Mouse (Mus musculus): ENCODE data around the gene Dennd1a.

Gene Dennd1a

DNA sequence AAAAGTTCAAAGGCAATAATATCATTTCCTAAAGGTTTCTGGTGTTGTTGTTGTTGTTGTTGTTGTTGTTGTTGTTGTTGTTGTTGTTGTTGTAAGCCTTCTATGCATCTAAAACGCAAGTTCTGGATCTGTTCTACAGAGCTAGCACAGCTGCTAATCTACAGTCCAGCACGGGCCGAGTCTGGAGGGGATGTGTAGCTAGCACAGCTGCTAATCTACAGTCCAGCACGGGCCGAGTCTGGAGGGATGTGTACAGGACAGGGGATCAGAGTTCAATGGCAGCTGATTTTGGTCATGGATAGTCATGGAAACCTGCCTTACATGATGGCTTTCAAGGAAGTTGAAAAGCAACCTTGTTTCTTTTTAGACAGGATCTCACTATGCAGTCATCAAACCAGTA, 57.3 kb downstream of the Dennd1a start:
- DNase-seq (ENCODE audit: low spot score in 2 of 2) = no peak

DNA sequence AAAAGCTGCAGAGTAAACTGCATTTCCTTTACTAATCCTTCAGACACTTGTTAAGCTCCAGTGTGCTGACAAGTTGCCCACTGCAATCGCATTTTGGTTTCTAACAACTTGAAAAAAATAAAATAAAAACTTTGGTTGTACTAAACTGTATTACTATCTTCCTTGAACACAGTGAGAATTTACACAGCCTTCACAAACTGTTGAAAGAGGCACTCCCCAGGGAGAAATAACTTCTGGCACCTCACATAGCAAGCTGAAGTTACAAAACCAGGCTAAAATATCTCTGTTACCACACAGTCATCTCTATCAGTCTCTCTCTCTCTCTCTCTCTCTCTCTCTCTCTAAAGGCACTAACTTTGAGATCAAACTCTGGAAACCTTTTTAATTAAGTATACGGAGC, 63.4 kb downstream of the Dennd1a start:
- no peak for DNase-seq (ENCODE audit: low spot score in 2 of 2)

DNA sequence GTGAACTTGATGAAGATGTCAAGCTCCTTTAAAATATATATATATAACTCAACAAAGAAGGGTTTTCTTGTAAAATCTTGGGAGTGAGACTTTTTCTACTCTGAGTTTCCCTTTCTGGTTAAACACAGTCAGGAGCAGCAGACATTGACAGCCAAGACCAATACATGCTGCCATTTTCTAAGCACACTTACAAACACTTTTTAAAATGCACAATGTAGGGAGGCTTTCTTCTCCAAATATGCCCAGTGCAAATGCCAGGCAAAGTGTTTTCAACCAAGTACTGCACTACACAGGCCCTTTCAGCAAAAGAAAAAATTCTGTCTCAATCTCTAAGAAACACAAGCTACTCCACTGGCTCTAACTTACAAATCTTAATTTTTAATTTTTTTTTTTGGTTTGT, 65.7 kb downstream of the Dennd1a start:
- DNase-seq (ENCODE audit: low spot score in 2 of 2) = no peak

DNA sequence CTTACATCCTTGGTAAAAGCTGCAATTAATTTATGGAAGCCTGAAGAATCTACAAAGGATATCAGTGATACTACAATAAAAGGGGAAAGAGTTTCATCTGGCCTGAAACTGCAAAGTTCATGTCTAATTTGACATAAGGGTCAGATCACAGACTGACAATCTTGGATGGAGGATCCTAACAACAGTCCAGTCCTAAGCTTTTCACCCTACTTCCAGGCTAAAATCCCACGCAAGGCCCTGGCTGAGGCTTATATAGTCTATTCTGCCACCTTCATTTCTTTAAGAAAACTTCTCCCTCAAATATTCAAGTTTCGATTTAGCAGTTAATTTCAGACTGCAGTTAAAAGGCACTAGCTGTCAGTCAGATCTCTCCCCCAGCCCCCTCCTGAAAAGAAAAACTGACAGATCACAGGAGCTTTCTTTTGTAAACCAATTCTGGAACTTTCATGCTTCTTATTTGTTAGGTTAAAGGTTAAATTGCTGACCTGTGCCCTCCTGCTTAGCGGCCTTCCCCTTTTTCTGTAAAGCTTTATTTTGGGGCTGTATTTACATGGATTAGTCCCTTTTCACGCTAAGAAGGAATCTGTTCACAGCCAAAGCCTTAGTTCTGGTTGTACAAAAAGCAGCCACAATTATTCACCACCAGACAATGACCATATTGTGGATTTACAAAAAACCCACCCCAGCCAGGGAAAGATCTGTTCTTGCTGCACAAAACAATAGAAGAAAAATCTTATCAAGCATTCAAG, 66.3 kb downstream of the Dennd1a start:
- DNase-seq (ENCODE audit: low spot score in 2 of 2) = no peak

DNA sequence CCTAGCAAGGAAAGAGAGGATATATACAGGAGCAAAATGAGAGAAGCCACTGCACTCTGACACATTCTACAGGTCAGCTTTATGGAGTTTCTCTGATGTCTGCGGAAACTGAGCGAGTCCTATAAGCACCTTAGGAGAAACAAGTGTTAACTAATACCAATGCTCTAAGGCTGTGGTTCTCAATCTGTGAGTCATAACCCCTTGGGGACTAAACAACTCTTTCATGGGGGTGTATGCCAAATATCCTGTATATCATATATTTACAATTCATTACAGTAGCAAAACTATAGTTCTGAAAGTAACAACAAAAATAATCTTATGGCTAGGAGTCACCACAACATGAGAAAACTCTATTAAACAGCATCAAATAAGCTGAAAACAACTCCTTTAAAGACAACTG, 67.5 kb downstream of the Dennd1a start:
- no peak for DNase-seq (ENCODE audit: low spot score in 2 of 2)

DNA sequence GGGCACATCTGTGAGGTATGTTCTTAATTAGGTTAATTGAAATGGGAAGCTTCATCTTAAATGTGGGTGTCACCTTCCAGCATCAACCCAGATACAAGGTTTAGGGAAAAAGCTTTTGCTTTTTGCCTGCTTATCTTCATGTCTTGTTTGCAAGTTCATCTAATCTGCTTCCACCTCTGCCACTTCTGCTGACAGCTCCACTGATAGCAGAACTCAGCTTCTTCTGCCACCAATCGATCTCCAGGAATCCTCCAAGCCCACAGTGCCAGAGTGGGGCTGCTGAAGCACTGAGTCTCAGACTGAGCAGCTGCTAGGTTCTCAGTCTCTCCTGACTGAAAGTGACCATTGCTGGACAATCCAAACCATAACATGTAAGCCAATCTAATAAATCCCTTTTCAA, 74.1 kb downstream of the Dennd1a start:
- DNase-seq (ENCODE audit: low spot score in 2 of 2) = no peak

DNA sequence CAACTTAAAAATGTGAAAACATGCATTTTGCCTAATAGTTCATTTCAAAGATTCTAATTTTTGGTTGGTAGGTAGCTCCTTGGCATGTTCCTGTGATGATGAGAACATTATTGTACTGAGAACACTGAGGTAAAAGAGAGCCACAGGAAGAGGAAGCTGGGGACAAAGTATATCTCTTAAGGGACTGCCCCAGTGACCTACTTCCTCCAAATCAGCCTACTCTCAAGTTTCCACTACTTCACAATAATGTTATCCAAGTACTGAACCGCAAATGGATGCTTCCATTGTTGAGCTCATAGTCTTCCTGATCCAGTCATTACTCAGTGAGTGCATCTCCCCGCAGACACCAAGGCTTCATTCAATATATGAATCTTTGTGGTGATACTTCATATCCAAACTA, 75.8 kb downstream of the Dennd1a start:
- DNase-seq (ENCODE audit: low spot score in 2 of 2) = peak in 1 of 2 experiments; percentile 11

DNA sequence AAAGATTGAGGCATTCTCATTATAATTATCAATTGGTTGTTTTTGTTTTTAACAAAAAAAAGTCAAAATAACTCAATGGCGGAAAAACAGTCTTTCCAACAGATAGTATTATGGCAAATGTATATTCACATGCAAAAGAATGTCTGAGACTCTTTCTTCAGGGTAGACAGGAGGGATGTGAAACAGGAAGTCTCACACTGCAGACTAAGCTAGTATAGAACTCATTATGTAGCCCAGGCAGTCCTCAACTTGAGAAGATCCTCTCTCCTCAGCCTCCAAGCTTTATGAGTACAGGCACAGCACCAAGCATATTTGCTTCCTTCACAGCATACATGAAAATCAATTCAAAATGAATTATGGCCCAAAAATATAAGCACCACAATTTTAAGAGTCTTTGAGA, 79.4 kb downstream of the Dennd1a start:
- DNase-seq (ENCODE audit: low spot score in 2 of 2) = no peak

DNA sequence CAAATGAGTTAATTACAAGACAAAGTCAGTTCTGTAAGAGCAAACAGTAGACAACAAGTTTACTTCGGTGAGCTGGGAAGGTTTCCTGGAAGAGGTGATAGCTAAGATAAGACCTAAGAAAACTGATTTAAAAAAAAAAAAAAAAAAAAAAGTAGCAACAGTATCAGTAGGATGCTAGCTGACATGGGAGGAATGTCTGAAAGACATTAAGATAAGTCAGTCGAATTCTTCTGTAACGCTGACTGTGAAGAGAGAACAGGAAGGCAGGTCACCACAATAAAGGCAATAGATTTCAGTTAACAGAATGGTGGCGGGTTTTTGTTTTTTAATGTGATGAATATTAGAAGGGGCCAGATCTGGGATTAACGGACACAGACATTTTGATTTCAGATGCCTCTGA, 81.9 kb downstream of the Dennd1a start:
- peak in 1 of 2 experiments; percentile 7 for DNase-seq (ENCODE audit: low spot score in 2 of 2)

DNA sequence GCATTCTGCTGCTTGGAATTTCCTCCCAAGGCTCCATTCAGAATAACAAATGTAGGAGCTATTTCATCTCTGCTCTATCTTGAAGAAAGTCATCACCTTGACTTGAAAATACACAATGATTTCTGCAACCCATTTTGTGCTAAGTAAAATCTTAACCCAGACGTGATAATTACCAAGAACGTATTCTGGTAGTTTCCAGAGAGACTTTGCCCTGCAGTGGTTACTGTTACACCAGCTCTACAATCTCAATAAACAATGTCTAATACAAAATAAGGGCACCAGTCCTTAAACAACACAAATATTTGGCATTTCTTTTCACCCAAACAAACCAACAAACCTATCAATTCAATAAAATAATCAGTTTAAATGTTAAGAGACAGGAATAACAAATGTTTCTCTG, 82.5 kb downstream of the Dennd1a start:
- no peak for DNase-seq (ENCODE audit: low spot score in 2 of 2)

DNA sequence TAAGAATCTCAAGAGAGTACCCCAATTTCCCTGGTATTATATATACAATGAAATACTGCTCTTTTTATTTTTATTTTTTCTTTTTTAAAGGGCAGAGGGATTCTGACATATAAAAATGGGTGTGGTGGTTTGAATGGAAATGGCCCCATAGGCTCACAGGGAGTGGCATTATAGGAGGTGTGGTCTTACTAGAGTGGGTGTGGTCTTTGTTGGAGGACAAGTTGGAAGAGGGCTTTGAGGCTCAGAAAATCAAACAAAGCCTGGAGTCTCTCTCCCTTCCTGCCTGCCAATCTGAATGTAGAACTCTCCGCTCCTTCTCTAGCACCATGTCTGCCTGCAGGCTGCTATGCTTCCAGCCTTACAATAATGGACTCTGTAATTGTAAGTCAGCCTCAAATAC, 89.1 kb downstream of the Dennd1a start:
- no peak for DNase-seq (ENCODE audit: low spot score in 2 of 2)

DNA sequence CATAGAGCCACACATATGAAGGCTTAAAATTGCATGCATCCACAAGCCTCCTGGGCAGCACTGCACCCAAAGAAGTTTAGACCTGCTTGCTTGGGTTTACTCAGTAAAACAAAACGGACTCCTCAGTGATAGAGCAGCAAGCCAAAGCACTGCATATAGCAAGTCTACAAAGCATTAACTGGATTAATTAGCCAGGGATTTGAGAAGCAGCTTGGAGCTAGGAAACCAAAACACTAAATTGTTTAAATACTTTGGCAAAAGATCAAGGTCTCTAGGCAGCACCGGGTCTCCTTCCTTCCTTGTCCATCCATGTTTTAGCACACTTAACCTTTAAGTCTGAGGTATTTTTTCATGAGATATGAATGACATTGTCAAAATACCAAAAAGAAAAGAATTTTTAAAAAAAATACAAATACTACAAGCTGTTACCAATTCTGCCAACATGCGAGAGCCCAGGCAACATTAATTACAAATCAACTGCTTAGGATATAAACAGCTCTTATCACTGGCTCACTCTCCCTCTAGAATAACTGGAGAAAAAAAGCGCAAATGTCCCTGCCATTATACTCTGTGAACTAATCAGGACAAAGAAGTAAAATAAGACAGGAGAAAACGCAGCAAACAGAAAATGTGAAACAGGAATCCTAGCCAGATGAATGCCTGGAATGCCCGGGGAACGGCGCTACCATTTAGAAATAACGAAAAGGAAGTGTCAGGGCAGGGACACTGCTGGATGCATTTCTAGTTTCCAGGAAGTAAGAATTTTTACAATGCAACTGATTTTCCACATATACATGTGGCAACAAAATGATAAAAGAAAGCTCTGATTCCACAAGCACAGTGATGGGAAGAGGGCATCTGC, 90.8 kb downstream of the Dennd1a start:
- DNase-seq (ENCODE audit: low spot score in 2 of 2) = no peak

DNA sequence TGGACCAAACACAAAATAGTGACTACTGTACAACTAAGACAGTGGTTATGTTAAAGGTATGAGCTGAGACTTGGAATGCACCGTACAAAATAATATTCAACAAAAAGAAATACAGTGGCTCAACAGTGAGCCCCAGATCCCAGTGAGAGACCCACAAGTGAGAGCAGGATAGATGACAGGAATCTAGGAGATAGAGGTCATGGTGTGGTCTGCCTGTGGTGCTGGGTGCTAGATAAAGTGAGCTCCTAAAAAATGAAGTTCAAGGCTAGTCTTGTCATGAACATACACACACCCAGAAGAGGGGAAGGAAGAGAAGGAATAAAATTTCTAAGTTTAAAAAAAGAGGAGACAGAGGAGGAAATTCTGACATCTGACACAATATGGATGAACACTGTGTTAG, 95.2 kb downstream of the Dennd1a start:
- no peak for DNase-seq (ENCODE audit: low spot score in 2 of 2)

DNA sequence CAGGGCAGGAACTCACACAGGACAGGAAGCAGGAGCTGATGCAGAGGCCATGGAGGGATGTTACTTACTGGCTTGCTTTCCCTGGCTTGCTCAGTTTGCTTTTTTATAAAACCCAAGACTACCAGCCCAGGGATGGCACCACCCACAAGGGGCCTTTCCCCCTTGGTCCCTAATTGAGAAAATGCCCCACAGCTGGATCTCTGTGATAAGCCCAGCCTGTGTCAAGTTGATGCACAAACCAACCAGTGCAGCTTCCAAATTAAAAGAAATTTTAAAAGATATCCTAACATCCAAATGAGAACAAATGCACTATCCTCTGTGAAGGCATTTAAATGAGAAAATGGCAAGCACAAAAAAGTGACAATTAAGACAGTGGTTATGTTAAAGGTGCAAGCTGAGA, 95.6 kb downstream of the Dennd1a start:
- DNase-seq (ENCODE audit: low spot score in 2 of 2) = no peak

DNA sequence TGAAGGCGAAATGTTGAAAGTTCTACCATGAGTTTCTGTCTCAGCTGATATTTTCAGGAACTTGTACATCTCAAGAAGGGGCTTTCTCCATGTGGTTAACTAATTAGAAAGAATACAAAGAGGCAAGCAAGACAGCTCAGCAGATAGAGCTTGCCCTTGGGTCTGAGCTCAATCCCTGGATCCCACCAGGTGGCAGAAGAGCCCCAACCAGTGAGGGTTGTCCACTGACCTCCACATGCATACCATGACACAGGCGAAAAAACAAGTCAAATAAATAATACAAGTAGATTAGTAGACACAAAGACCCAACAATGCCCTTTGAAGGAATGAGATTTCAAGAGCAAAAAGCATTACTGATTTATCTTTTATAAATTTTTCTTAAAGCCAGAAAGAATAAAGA, 100.8 kb downstream of the Dennd1a start:
- peak in 1 of 2 experiments; percentile 4 for DNase-seq (ENCODE audit: low spot score in 2 of 2)

DNA sequence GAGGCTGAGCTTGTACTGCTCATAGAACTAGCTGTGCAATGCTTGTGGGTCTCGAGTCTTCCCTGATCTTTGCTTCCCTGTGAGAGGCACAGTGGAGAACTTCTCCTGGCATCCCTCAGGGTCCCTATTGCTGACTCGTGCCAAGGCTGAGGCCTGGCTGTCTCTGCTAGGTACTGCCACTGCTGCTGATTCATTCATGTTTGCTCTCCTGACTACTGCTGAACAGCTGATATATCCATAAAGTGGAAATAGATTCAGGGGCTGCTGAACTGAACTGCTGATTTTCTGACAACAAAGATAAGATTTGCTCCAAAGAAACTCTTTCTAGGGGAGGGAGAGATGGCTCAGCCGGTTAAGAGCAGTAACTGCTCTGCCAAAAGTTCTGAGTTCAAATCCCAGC, 102.2 kb downstream of the Dennd1a start:
- DNase-seq (ENCODE audit: low spot score in 2 of 2) = no peak

DNA sequence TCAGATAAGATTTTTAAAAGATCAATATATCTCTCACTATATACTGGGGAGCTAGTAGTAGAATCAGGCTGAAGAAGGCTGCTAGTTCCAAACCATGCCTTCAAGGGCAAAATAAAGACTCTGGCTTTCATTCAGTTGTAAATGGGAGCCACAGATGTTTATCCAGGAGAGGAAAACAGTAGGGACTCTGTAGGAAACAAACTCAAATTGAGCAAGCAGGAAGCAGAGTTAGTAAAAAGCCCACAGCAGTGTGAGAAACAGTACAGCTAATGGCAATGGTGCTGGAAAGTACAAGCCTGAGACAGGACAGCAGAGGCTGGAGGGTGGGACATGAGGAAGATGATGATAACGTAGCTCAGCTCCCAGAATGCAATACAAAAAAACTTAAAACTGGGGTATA, 103.3 kb downstream of the Dennd1a start:
- no peak for DNase-seq (ENCODE audit: low spot score in 2 of 2)

DNA sequence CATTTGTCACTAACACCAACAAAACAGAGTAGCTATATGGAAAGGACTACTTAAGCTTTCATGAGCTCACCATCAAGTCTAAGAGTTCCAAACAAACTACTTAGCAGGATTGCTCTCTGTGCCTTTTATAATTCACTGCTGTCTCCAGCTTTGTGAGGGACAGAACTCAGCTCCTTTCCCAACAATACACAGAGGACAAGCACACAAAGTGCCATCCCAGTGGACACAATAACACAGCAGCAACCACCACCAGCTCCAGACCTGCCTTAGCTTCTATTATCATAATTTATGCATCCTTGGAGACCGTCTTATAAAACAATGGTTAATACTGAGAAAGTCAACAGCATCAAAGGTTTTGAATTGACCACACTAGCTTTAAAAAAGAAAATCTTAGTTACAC, 104.9 kb downstream of the Dennd1a start:
- DNase-seq (ENCODE audit: low spot score in 2 of 2) = no peak

DNA sequence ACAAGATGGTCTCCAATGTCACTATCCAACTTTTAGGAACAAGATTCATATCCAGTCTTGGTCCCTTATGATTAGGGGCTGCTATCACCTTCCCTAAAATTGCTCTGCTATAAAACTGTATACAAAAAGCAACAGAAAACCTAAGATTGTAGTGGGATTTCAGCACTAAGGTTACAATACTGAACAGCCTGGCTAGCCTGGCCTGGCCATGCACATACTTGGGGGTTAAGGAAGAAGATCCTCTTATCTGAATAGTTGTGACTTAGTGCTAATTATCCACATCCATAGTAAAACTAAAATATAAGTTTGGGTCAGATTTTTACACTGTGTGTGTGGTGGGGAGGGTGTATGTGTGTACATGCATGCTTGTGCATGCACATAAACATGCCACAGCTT, 109.6 kb downstream of the Dennd1a start:
- no peak for DNase-seq (ENCODE audit: low spot score in 2 of 2)

DNA sequence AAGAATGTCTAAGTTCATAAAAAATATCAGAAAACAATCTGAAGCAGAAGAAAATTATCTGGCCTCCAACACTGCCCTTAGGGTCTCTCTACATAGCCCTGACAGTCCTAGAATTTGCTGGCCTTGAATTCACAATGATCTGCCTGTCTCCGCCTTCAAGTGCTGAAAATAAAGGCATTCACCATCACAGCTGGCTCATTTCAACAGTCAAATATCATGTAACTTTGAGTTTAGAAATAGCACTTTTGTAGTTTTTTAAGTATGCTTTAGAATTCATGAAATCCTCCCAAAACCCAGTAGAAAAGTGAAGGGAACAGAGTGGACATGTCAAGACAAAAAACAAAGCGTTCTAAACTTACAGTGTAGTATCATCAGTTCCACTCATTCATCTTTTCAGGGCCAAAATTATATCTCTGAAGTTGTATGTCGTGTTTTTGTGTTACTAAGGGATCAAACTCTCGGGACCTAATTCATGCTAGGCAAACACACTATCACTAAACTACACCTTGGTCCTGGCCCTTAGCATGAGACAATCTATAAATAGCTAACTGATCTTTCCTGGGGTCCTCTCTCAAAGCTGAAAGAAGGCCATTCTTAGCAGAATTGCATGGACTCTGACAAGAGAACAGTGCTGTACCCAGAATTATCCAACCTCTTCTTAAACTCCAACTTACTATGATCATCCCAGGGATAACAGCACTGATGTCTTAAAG, 110.2 kb downstream of the Dennd1a start:
- no peak for DNase-seq (ENCODE audit: low spot score in 2 of 2)

DNA sequence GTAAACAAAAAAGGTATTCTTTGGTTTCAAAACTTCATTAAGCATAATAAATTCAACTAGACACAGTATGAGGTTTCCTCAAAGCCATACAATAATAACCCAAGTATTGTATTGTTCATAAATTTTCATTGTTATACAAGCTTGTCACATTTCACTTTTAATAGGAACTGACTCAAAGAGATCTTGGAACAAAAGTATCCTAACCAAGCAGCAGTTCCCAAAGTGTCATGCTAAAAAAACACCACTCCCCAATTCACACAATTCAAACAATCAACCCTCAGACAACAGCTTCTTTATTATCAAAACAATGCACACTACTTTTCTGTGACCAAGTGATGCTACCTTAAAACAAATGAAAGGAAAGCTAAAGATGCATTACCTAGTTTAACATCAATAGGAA, 111.9 kb downstream of the Dennd1a start:
- DNase-seq (ENCODE audit: low spot score in 2 of 2) = no peak

DNA sequence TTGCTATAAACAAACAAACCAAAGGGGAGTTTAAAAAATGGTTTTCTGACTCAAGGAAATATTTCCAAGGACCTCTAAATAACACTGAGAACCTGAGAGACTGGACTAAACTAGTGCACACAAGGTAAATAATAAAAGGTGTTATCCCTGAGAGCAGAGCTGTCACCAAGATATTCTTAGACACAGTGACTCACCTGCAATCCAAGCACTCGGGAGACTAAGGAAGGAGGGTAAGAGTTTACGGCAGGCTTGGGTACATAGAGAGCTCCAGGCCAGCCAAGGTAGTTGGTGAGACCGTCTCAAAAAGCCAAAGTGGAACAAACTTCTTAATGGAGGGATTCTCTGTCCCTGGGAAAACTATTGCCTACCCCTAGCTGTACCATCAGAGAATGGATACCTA, 118.6 kb downstream of the Dennd1a start:
- DNase-seq (ENCODE audit: low spot score in 2 of 2) = no peak

DNA sequence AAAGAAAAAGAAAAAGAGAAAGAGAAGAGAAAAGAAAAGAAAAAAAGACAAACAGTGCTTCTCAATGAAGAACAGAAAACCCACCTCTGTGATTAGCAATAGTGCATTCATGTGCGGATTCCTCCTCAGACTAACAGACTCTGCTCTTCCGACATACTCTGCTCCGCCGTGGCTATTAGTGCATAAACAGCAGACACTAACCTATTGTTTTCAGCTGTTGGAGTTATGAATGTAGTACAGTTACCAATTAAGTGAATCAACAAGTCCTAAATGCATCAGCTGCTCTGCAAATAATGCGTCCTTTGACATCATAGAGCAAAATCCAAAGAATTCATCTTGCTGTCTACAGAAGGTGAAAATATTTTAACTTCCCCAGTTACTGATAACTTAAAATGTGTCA, 121.2 kb downstream of the Dennd1a start:
- no peak for DNase-seq (ENCODE audit: low spot score in 2 of 2)

Data from thymus, postnatal 10 days (tissue).